Mouse (Mus musculus) heart, embryonic 15.5 days (tissue): ENCODE measurements around the gene Zfp526. TPM values are rescaled to one million over a fixed set of nuclear protein-coding genes. Genes with fewer than 3 reads are reported as not detected.

ENCODE experiments used
- ATAC-seq: fragments of 200-750 bp; cut with Nextera tagmentation; replicated peaks from 2 replicates; pipeline ENCODE4 v1.8.0; 2017; ENCODE audit warnings: low read depth, moderate TSS enrichment; ENCODE audit not compliant: insufficient number of reproducible peaks, insufficient read depth, low FRiP score
- H3K27ac ChIP-seq: fragments of 300-500 bp; sonication (generic); 2 replicates; pipeline ENCODE4 v1.5.1; 2015; ENCODE audit warnings: mild to moderate bottlenecking, inconsistent platforms
- H3K27me3 ChIP-seq: fragments of 300-500 bp; sonication (generic); 2 replicates; pipeline ENCODE4 v1.6.1; 2015; ENCODE audit warnings: inconsistent platforms
- H3K36me3 ChIP-seq: fragments of 300-500 bp; sonication (generic); 2 replicates; pipeline ENCODE4 v1.6.1; 2015; ENCODE audit warnings: mild to moderate bottlenecking, inconsistent platforms
- H3K4me1 ChIP-seq: fragments of 300-500 bp; sonication (generic); replicated peaks from 2 replicates; pipeline ENCODE4 v1.6.1; 2015; ENCODE audit warnings: inconsistent platforms
- H3K4me2 ChIP-seq: fragments of 300-500 bp; sonication (generic); 2 replicates; pipeline ENCODE4 v1.6.1; 2015; ENCODE audit warnings: inconsistent platforms, mild to moderate bottlenecking, moderate library complexity
- H3K4me3 ChIP-seq: fragments of 300-500 bp; sonication (generic); 2 replicates; pipeline ENCODE4 v1.5.1; 2015; ENCODE audit warnings: mild to moderate bottlenecking, inconsistent platforms
- H3K9ac ChIP-seq: fragments of 300-500 bp; sonication (generic); 2 replicates; pipeline ENCODE4 v1.6.1; 2015; ENCODE audit warnings: mild to moderate bottlenecking, inconsistent platforms
- H3K9me3 ChIP-seq: fragments of 300-500 bp; sonication (generic); replicated peaks from 2 replicates; pipeline ENCODE4 v1.6.1; 2016; ENCODE audit warnings: inconsistent platforms
- WGBS: fragments of 180-500 bp; shearing (Covaris S2); methylation state at CpG from one replicate; pipeline ENCODE4 v1.1.7; 2015; ENCODE audit warnings: mixed read lengths; 5-methylcytosine and 5-hydroxymethylcytosine counted together
- polyA plus RNA-seq: library from polyadenylated mRNA; unstranded; fragments of >200 nt; fragmentation: Nextera tagmentation; extraction: Ambion mirVana; gene quantifications from 2 replicates; pipeline ENCODE4 v1.2.1, GENCODE M21; 2015

The Zfp526 gene
- polyA plus RNA-seq, 1 experiment from 2014 or later = 1.7 TPM

DNA sequence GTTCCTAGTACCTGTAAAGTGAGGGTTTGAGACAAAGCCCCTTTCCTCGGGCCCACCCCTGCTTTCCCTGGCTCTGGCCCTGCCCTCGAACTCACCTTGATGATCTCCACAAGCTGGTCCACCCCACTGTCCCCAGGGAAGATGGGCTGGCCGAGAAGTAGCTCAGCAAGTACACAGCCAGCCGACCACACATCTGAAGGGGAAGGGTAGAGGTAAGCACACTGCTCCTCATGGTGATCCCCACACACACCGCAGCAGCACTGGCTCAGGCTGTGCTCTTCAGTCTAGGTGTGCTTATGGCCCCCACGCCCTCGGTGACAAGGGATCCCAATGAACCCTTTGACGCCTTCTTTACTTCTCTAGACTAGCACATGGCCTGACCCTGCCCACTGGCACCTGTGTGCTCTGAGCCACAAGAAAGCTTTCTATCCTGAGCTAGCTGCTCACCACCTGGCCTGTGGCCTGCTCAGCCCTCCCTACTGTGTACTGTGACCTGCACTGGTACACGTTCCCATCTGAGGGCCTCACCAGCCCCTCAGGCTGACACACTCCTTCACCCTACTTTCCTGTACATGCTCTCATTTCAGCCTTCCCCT lies 9.6 kb downstream of the Zfp526 start:
- Histone ChIP-seq H3K4me3 (no peak overlapping the region), H3K36me3 (peaks cover 85% of the 10 kb centered on the region), H3K9me3 (no peaks in the 10 kb centered on the region), H3K27ac (no peak overlapping the region), H3K4me2 (no peak overlapping the region), H3K4me1 (peaks cover 7% of the 10 kb centered on the region; the same call in 1 of the 2 replicates), H3K9ac (no peak overlapping the region), H3K27me3 (no peaks in the 10 kb centered on the region)
- no peak for ATAC-seq
- WGBS = 82% methylated on average over 9 of the region's 9 CpGs

- Histone ChIP-seq H3K9ac (no peak overlapping the region), H3K27me3 (no peaks in the 10 kb centered on the region), H3K36me3 (peaks cover 72% of the 10 kb centered on the region), H3K4me1 (peaks cover 19% of the 10 kb centered on the region), H3K27ac (no peak overlapping the region), H3K4me2 (no peak overlapping the region), H3K4me3 (no peak overlapping the region), H3K9me3 (no peaks in the 10 kb centered on the region)
- WGBS = 57% methylated on average over 5 of the region's 5 CpGs
- no peak for ATAC-seq
Observed at GRCm38 (mm10) chr7:25232101-25232648, 10.9 kb downstream of the Zfp526 start.

DNA sequence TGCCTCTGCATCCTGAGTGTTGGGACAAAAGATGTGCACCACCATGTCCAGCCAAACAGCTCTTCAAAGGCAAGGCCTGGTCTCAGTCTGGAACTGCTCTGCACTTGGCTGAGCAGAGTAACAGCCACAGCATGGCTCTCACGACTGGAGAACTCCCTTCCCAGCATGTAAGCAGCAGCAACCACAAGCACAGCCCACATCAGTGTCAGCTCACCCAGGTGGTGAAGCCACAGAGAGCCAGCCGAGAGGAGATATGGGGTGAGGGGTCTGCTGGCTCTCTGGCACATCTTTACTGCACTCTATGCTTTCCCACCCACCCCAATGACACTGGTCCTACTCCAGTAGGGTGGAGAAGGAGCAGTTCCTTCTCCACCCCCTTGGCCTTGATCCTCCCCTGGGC lies 11.8 kb downstream of the Zfp526 start:
- Histone ChIP-seq H3K4me3 (no peak overlapping the region), H3K27ac (no peak overlapping the region), H3K4me2 (no peak overlapping the region), H3K9me3 (no peaks in the 10 kb centered on the region), H3K36me3 (peaks cover 63% of the 10 kb centered on the region), H3K27me3 (no peaks in the 10 kb centered on the region), H3K4me1 (peaks cover 16% of the 10 kb centered on the region), H3K9ac (no peak overlapping the region)
- WGBS = 77% methylated on average over 2 of the region's 2 CpGs
- ATAC-seq = no peak

DNA sequence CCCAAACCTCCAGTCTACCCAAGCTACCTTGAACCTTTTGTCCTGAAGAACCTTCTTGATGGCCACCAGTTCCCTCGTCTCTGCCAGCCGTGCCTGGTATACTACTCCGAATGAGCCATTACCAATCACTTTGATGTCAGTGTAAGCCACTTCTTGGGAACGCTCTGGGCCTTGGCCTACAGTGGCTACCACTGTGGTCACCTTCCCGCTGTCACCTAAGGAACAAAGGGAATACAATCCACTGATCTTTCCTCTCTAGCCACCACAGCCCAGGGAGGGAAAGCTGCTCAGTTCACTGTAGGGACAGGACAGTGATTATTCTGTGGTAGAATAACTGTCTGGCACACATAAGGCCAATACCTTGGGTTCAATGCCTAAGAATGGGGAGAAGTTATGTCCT lies 14.3 kb downstream of the Zfp526 start:
- Histone ChIP-seq H3K27ac (no peak overlapping the region), H3K27me3 (no peaks in the 10 kb centered on the region), H3K4me2 (no peak overlapping the region), H3K4me3 (no peak overlapping the region), H3K9me3 (no peaks in the 10 kb centered on the region), H3K9ac (no peak overlapping the region), H3K36me3 (peaks cover 39% of the 10 kb centered on the region), H3K4me1 (peaks cover 27% of the 10 kb centered on the region)
- no peak for ATAC-seq
- 88% methylated on average over 5 of the region's 5 CpGs for WGBS

DNA sequence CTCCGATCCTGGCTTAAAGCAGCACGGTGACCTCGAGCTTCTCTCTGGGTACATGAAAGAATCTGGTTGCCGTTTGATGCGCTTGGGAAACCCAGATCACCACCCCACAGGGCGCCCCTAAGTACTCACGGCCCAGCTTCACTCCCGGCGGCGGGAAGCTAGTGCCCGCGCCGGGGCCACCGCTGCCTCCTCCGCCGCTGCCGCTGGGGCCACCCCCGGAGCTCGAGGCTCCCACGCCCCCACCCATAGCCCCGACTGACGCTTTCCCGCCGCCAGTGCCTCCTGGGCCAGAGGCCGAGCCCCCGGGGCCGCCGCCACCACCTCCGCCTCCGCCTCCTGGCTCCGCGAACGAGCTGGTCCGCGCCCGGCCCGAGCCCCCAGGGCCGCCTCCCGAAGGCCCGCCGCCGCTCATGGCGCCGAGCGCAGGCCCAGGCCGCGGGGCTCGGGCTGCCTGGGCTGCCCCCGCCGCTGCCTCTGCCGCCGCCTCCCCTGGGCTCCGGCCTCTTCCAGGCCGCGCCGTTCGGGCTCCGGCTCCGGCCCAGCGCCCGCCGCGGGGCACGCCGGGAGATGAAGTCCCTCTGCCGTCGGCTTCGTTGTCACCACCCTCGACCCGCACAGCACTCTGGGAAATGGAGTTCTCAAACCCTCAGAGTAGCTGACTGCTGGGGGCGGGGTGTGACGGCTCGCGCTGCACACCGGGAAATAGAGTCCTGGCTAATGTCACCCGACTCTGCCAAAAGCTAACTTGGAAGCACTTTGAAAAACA lies 16.2 kb downstream of the Zfp526 start, which contains the start of gene Gsk3a:
Gene Gsk3a (minus strand): TSS at position 603 of the 766 bp plus-strand sequence.
- H3K27ac ChIP-seq = peak within 1 kb of the TSS; percentile 91
- no peaks in the 10 kb centered on the region for H3K27me3 ChIP-seq
- H3K36me3 ChIP-seq = peaks cover 20% of the 10 kb centered on the region
- peak within 1 kb of the TSS; percentile 82 for H3K4me3 ChIP-seq
- no peaks in the 10 kb centered on the region for H3K9me3 ChIP-seq
- WGBS = under 1% methylated on average over 73 of the region's 76 CpGs
- peaks cover 39% of the 10 kb centered on the region for H3K4me1 ChIP-seq
- peak; percentile 85 for ATAC-seq
- peak within 1 kb of the TSS; percentile 97 for H3K9ac ChIP-seq
- peak within 1 kb of the TSS; percentile 79 for H3K4me2 ChIP-seq

- Histone ChIP-seq H3K9me3 (no peaks in the 10 kb centered on the region), H3K36me3 (peaks cover 19% of the 10 kb centered on the region), H3K4me2 (peak overlapping the region; percentile 79), H3K9ac (peak overlapping the region; percentile 97), H3K27ac (peak overlapping the region; percentile 91), H3K27me3 (no peaks in the 10 kb centered on the region), H3K4me3 (peak overlapping the region; percentile 82), H3K4me1 (peaks cover 44% of the 10 kb centered on the region)
- peak; percentile 89 for ATAC-seq
- WGBS = under 1% methylated on average over 23 of the region's 23 CpGs
Observed at GRCm38 (mm10) chr7:25238015-25238706, 16.9 kb downstream of the Zfp526 start.

DNA sequence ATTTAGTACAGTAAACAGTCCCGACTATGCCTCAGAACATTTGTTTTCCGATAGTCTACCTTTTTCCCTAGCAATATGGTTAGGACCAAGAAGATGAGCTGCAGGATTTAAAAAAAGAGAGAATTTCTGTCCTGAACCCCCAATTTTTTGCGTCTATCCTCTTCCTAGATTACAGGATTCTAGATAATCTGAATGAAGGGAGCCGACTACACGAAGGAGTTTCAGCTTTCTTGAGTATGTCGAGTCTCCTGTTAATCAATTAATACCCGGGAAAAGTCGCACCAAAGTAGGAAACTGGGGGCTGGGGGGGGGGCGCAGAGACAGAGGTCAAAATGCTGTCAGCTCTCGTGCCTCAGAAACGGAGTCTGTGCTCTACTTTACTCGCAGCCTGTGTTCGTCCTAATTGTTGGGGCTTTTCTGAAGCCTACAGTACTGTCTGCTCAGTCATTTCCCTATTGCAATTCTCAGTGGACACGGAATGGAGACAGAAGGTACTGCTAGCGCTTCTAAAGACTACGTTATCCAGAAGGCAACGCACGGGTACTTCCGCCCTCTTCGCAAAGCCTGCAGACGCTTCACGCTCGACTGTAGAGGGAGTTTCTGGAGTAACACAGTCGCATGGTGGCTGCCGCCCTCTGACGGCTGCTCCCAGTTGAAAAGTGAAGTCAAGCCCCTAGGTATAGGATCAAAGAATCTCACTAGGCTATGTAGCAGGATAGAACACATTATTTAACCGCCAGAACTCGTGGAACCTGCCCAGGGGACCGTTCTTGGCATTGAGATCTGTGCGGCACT lies 17.8 kb downstream of the Zfp526 start:
- Histone ChIP-seq H3K9me3 (no peaks in the 10 kb centered on the region), H3K36me3 (peaks cover 18% of the 10 kb centered on the region), H3K4me1 (peaks cover 49% of the 10 kb centered on the region), H3K9ac (peak overlapping the region; percentile 54), H3K27ac (peak overlapping the region; percentile 91), H3K27me3 (no peaks in the 10 kb centered on the region), H3K4me3 (peak overlapping the region; percentile 82), H3K4me2 (peak overlapping the region; percentile 79)
- WGBS = 2% methylated on average over 30 of the region's 30 CpGs
- ATAC-seq = peak; percentile 48

GRCm38 (mm10) chr7:25240631-25241030 lies 19.4 kb downstream of the Zfp526 start:
- WGBS = 60% methylated on average over 7 of the region's 7 CpGs
- Histone ChIP-seq H3K4me1 (peaks cover 61% of the 10 kb centered on the region), H3K27ac (peak overlapping the region; percentile 45; the same call in 1 of the 2 replicates), H3K27me3 (no peaks in the 10 kb centered on the region), H3K36me3 (peaks cover 27% of the 10 kb centered on the region), H3K9ac (no peak overlapping the region), H3K9me3 (no peaks in the 10 kb centered on the region), H3K4me2 (no peak overlapping the region), H3K4me3 (no peak overlapping the region)
- no peak for ATAC-seq

GRCm38 (mm10) chr7:25241062-25241461 lies 19.8 kb downstream of the Zfp526 start:
- Histone ChIP-seq H3K9ac (peak overlapping the region; percentile 5; the same call in 1 of the 2 replicates), H3K4me3 (no peak overlapping the region), H3K9me3 (no peaks in the 10 kb centered on the region), H3K36me3 (peaks cover 31% of the 10 kb centered on the region), H3K4me1 (peaks cover 61% of the 10 kb centered on the region), H3K4me2 (no peak overlapping the region), H3K27ac (peak overlapping the region; percentile 45), H3K27me3 (no peaks in the 10 kb centered on the region)
- ATAC-seq = no peak
- 15% methylated on average over 2 of the region's 2 CpGs for WGBS

GRCm38 (mm10) chr7:25243361-25243760 lies 22.1 kb downstream of the Zfp526 start:
- H3K4me3 ChIP-seq = no peak overlapping the region
- ATAC-seq = no peak
- no peak overlapping the region for H3K27ac ChIP-seq
- WGBS = 82% methylated on average over 4 of the region's 4 CpGs
- no peaks in the 10 kb centered on the region for H3K9me3 ChIP-seq
- H3K4me2 ChIP-seq = no peak overlapping the region
- peaks cover 75% of the 10 kb centered on the region for H3K4me1 ChIP-seq
- H3K27me3 ChIP-seq = no peaks in the 10 kb centered on the region
- no peak overlapping the region for H3K9ac ChIP-seq
- peaks cover 31% of the 10 kb centered on the region for H3K36me3 ChIP-seq
